Mouse (Mus musculus) C2C12 (cell line): ENCODE data around the gene Idh2.

ENCODE experiments used
- CEBPB ChIP-seq: IDR thresholded peaks from one replicate; pipeline ENCODE4 v1.6.1; 2011; ENCODE audit warnings: low read depth, mild to moderate bottlenecking, control low read depth, moderate library complexity
- CTCF ChIP-seq: IDR thresholded peaks from one replicate; pipeline ENCODE4 v1.5.1; 2011; ENCODE audit not compliant: control insufficient read depth, insufficient read depth, insufficient read length
- MAX ChIP-seq: IDR thresholded peaks from one replicate; pipeline ENCODE4 v1.6.1; 2011; ENCODE audit warnings: mild to moderate bottlenecking, control low read depth
- MYOD1 ChIP-seq: IDR thresholded peaks from one replicate; pipeline ENCODE4 v1.6.1; 2011; ENCODE audit warnings: low read depth; ENCODE audit not compliant: control insufficient read depth, insufficient read length
- MYOG ChIP-seq: IDR thresholded peaks from one replicate; pipeline ENCODE4 v1.6.1; 2011; ENCODE audit not compliant: control insufficient read depth, insufficient read length; ENCODE audit errors: extremely low read depth
- USF1 ChIP-seq: IDR thresholded peaks from one replicate; pipeline ENCODE4 v1.6.1; 2011; ENCODE audit warnings: low read depth, mild to moderate bottlenecking, control low read depth, moderate library complexity

- TF ChIP-seq CTCF, result no peak
- TF ChIP-seq MAX, result no peak
- no peak for TF ChIP-seq MYOD1
- TF ChIP-seq USF1, result no peak
- no peak for TF ChIP-seq MYOG
- no peak for TF ChIP-seq CEBPB
These were observed 46.9 kb downstream of the Idh2 start for GRCm38 (mm10) chr7:80068341-80068740.
